Mouse (Mus musculus) cerebellum, adult 2 months (tissue): ENCODE results near the gene Ccnyl1.

Experiments
- CTCF ChIP-seq: fragments of 200-500 bp; IDR thresholded peaks from 2 replicates; pipeline ENCODE4 v1.5.1; 2011; ENCODE audit warnings: low read depth, mild to moderate bottlenecking, control low read depth, low read length, moderate library complexity, borderline replicate concordance; ENCODE audit not compliant: insufficient read depth
- POLR2A ChIP-seq: fragments of 200-500 bp; IDR thresholded peaks from 2 replicates; pipeline ENCODE4 v1.6.1; 2011; ENCODE audit warnings: low read length, control low read depth, borderline replicate concordance; ENCODE audit not compliant: insufficient read depth

GRCm38 (mm10) chr1:64736681-64737501 lies 46.6 kb downstream of the Ccnyl1 start:
- TF ChIP-seq CTCF: no peak
- TF ChIP-seq POLR2A: no peak
